Mouse (Mus musculus): ENCODE measurements at regions not wholly inside any gene's neighbourhood (a gene's known extent, or its start where the extent isn't known, plus 50 kb on each side); places are given as distances from the start of the nearest gene placed in this dataset.
"Not testable (repeated sequence)": the region's sequence is repeated elsewhere in the genome, so short reads cannot be mapped to it uniquely, and the experiment has no call there.

GRCm38 (mm10) chr5:91767060-91767459 is 195.8 kb downstream of the Rchy1 start:
- ATAC-seq (replicated peaks; ENCODE audit: low FRiP score, poor library complexity, severe bottlenecking), result no peak

DNA sequence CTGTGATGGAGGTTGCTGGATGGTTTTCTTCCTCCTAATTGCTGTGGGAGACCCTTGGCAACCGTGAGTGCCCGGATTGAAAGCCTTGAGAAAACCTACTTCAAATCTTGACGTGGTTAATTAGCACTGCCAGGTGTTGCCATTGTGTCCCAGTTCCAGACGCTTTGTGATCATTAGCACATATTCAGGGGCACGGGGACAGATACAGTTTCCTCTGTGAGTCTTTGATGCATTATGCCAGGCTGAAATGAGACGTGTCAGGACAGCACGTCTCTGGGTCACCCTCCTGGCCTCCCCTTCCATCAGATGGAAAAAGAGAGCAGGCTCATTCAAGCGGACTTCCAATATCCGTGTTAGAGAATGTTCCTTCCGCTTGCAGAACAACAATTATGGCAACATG is 198.2 kb downstream of the Rchy1 start:
- ATAC-seq (replicated peaks; ENCODE audit: low FRiP score, poor library complexity, severe bottlenecking), result no peak

DNA sequence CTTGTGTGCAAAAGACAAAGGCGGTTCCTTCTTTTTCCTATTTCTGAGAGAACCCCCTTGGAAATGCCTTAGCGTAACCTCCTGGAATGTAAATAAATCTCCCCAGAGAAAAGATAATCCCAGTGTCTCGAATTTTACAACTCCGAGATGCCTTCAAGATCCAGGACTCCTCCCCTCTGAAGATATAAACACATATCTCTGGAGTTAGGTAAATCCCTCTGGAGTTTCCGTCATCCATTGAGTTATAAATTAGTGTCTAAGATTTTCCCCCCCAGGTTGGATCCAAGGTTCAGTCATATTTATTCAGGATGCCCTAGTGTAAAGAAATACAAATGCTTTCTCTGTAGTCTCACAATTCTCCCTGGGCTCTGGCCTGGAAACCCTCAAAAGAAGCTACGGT is 200.3 kb downstream of the Rchy1 start:
- ATAC-seq (replicated peaks; ENCODE audit: low FRiP score, poor library complexity, severe bottlenecking), result no peak

- no peak for ATAC-seq (replicated peaks; ENCODE audit: low FRiP score, poor library complexity, severe bottlenecking)
Measured at GRCm38 (mm10) chr5:91755958-91756357, 206.9 kb downstream of the Rchy1 start.

DNA sequence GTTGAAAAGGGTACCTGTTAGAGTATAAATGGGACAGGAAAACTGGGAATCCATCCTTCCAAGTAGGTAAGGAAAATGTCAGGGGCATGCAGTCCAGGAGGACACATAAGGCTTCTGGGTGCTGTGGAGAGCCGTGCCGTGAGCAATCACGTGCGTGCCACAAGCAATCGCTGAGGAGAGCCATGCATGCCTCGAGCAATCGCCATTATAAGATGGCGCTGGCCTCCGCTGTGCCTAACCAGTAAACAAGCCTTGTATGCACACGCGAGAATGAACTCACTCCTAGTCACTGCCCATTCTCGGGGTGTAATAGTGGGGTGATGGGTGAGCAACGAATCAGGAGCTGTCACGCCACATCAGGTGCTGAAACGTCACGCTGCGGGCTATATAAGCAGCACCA is 210.0 kb downstream of the Rchy1 start:
- ATAC-seq (replicated peaks; ENCODE audit: low FRiP score, poor library complexity, severe bottlenecking), result not testable (repeated sequence)

DNA sequence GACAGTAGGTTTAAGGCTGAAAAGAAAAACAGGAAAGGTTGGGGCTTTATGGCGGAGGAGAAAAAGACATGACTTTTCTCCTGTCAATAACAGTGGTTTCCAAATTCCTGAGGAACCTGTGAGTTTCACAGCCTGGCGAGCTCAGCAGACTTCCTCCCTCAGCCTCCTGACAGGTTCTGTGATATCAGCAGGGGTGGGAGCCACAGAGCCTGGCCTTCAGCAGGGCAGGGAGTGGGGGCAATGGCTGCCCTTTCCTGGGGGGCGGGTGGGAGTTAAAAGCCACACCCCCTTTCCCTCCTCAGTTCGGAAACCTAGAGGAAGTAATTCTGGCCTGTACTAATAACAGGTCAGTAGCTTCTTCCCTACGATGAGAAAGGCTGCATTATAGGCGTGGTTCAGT is 211.7 kb downstream of the Rchy1 start:
- ATAC-seq (replicated peaks; ENCODE audit: low FRiP score, poor library complexity, severe bottlenecking), result no peak

- no peak for ATAC-seq (replicated peaks; ENCODE audit: low FRiP score, poor library complexity, severe bottlenecking)
Measured at GRCm38 (mm10) chr5:91746077-91746476, 216.8 kb downstream of the Rchy1 start.

DNA sequence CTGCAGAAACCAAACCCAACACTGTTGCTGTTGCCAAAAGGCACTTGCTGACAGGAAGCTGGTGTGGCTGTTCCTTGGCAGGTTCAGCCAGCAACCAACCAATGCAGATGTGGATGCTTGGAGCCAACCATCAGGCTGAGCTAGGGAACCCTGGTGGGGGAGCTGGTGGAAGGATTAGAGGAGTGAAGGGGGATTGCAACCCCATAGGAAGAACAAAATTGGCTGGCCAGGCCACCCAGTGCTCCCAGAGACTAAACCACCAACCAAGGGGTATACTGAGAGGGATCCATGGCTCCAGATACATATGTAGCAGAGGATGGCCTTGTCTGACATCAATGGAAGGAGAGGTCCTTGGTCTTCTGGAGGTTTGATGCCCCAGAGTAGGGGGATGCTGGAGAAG is 218.5 kb downstream of the Rchy1 start:
- ATAC-seq (replicated peaks; ENCODE audit: low FRiP score, poor library complexity, severe bottlenecking), result no peak

- ATAC-seq (replicated peaks; ENCODE audit: low FRiP score, poor library complexity, severe bottlenecking), result no peak
Measured at GRCm38 (mm10) chr5:91740159-91740537, 222.7 kb downstream of the Rchy1 start.

DNA sequence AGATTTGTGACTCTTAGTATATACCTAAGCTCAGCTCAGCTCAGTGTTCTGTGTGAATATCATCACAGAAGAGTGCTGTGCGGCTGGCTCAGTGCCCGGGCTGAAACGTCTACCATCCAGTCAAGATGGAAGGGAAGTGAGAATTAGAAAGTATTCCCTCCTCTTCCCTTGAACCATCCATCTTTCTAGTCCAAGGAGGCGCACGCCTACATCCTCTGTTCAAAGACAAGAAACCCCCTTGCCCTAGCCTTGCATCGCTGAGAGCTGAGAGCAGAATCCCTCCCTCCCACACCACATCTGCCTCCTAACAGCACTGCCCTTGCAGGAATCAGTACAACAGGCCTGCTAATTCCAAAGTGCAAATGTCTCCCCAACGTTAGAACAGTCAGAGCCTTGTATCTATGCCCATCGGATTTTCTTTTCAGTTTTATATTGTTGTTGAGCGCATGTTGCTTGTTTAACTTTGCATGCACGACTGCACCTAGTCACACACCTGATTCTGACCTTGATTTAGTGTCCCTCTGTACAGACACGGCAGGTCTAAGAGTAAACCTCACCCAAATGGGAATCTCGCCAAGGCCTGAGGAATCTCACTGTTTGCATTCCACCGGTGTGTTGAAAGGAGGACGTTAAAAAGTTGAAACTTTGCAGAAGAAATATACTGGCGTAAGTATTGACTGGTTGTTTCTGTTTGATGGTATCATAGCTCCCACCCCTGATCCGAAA is 222.2 kb downstream of the Parm1 start:
- ATAC-seq (replicated peaks; ENCODE audit: low FRiP score, poor library complexity, severe bottlenecking), result no peak

DNA sequence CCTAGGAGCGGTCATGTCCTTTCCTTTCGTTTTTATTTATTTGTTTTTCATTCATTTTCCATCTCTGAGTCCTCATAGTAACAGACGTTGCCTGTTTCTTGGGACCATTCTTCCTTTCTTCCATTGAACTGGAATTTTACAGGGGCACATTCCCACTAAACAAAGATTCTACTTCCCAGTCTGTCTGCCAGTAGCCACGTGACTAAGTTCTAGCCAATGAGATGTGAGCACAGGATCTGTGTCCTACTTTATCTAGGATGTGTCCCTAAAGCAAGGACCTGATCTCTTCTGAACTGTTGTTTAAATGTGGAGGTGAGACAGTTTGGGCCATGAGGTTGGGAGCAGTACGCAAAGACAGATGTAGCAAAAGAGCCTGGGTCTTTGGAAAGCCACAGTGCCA is 214.6 kb downstream of the Parm1 start:
- ATAC-seq (replicated peaks; ENCODE audit: low FRiP score, poor library complexity, severe bottlenecking), result no peak

- ATAC-seq (replicated peaks; ENCODE audit: low FRiP score, poor library complexity, severe bottlenecking), result no peak
Measured at GRCm38 (mm10) chr5:91731155-91731554, 213.7 kb downstream of the Parm1 start.

DNA sequence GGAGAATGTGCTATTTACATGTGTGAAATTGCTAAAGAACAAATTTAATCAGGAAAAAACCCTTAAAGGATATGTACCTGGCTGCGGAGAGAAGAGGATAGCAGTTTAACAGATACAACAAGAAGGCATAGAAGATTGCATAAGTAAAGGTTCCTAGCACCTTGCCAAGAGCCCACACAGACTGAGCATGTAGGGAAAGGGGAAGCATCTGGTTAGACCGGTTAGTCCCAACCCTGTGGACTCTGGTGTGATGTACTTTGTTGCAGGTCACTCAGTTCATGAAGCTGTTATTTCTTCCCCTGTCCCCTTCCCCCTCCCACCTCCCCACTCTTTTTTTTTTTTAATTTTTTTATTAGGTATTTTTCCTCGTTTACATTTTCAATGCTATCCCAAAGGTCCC is 212.5 kb downstream of the Parm1 start:
- ATAC-seq (replicated peaks; ENCODE audit: low FRiP score, poor library complexity, severe bottlenecking), result no peak

- ATAC-seq (replicated peaks; ENCODE audit: low FRiP score, poor library complexity, severe bottlenecking), result no peak
Measured at GRCm38 (mm10) chr5:91729415-91729814, 212.0 kb downstream of the Parm1 start.

DNA sequence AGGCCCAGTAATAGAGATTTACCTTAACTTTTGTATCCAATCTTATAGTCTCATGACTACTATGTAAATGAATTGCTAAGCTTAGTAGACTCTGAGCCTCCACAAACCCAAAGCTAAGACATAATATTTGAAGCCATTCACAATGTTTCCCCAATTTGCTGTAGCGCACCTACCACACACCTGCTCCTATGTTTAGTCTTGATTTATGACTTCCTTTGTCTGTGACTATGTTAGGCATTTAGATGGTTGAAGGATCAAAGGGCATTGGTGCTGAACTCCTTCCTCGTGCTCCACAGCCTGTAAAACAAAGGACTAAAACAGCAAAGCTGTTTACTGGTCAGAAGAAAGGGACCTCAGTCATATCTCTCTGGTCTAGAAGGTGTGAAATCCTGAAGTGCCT is 210.0 kb downstream of the Parm1 start:
- no peak for ATAC-seq (replicated peaks; ENCODE audit: low FRiP score, poor library complexity, severe bottlenecking)

DNA sequence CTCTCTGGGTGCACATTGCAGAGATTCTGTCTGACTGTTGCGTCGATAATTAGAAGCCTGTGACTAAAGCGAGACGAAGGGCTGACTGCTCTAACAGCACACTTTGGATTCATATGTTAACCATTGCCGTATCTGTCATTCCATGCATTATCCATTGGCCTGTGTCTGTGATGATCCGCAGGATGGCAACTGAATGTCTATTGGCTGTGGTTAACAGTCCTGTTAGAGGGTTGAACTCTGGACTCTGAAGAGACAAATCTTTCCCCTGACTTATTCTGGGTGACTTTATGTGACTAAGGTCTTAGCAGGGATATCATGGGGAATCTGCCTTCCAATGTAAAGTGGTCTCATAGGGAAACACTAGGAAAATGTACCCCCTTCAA is 208.7 kb downstream of the Parm1 start:
- no peak for ATAC-seq (replicated peaks; ENCODE audit: low FRiP score, poor library complexity, severe bottlenecking)

DNA sequence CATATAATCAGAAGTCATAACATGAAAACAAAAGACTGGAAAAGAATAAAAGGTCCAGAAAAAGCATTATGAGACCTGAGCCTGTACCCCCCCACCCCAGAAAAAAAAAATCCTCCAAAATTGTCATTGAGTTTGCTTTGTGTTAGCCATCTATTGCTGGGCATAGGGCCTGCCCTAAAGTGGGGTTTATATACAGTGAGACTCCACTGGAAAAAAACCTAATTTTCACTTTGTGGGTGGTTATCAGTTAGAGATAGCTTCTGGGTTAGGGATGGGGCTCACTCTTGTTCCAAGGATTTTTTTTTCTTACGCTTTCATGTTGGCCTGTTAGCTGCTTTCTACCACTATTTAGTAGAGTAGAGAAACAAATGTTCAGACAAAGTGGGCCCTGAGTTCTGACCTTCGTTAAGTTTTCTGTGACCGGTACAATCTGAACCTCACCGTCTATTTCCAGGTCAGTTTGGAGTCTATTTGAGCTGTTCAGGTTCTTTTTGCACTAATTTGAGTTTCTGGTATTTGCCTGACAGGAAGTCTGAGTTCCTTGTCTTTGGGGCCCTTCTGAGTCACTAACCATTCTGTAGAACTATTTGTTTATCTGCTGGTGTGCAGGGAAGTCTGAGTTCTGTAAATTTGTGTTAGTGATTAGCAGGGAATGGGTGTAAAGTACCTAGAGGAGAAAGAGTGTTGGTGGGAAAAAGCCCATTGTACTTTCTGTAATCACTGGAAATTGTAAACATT is 208.1 kb downstream of the Parm1 start:
- no peak for ATAC-seq (replicated peaks; ENCODE audit: low FRiP score, poor library complexity, severe bottlenecking)

DNA sequence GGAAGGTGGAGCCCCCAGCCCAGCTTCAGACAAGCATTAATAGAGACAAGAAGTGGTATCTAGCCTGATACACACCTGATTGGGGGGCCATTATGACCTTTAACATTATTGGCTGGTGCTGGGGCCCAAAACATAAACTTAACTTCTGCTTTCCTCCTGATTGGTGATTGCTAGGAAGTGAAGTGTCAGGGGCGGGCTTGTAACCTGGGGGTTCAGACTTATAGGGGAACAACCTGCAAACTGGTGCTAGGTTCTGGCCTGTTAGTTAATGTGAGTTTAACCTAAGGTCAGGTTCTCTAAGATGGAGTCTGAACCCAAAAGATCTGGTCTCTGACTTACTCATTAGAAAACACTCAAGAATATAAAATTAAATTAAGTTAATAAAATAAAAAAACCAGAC is 207.5 kb downstream of the Parm1 start:
- no peak for ATAC-seq (replicated peaks; ENCODE audit: low FRiP score, poor library complexity, severe bottlenecking)

DNA sequence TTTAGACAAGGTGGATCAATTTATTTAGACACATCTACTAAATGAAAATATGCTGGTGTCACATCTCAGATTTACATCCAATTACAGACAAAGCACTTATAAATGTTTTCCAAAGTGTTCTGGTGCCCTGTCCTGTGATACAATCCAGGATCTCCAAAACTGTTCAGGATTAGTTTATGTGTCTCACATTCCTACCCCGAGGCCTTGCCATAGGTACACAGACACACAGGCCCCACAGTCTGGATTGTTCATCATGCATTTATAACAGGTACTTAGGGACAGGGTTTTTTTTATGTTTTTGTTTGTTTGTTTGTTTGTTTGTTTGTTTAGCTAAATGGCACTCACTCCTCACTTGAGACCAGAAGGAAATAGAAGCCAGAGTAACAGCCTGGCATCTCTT is 206.0 kb downstream of the Parm1 start:
- ATAC-seq (replicated peaks; ENCODE audit: low FRiP score, poor library complexity, severe bottlenecking), result no peak

GRCm38 (mm10) chr5:91722982-91723381 is 205.6 kb downstream of the Parm1 start:
- ATAC-seq (replicated peaks; ENCODE audit: low FRiP score, poor library complexity, severe bottlenecking), result no peak

DNA sequence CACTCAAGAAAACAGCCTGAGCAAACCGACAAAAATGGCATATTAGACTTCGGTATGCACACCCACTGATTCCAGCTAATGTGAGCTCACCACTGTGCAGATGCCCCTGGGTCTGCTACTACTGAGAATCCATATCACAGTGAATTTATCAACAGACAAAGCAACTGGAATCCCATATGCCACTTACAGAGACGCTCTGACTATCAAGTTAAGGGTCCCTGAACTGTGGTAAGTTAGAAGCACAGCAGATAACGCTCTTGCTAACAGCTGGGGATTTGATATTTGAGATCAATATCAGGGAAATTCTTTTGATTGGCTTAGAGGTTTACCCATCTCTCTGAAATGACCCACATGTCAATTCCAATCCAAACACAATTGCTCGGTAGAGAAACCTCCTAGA is 205.0 kb downstream of the Parm1 start:
- ATAC-seq (replicated peaks; ENCODE audit: low FRiP score, poor library complexity, severe bottlenecking), result no peak

All from erythroblast, adult 5-6 weeks (primary cell).